15 mouse cellular contexts compared by ENCODE assay signal in the genomic region with DNA sequence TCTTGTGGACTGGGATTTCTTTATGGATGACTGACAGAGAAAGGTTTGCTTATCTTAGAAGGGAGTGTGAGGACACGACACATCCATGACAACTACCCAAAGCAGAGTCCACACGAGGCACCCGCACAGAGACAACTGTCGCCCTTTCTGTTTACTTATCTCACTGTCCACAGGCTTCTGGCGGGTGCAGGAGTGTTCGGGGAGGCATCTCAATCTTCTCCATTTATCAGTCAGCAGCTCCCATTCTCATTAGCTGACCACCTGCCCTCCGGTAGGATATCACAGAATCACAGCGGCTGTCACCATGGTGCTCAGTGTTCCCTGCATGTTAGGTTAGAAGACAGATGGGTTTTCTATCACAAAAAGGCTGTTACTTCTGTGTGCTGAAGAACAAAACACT. TPM values are rescaled to one million over a fixed set of nuclear protein-coding genes. Genes with fewer than 3 reads are reported as not detected.
DNase-seq lines count a peak whose midpoint lies in the region; ATAC-seq and TF ChIP-seq lines count a peak whose summit lies in the region.
"Had no signal": no experiment of that assay in that cellular context is flagged by ENCODE, and none has a peak within 500 bp of the region (broad histone marks: within the 10 kb centered on the region; RNA-seq: fewer than 3 reads in every experiment).

No protein-coding gene starts in this region.

- no peak for TF ChIP-seq POLR2A in heart, adult 2 months (IDR thresholded peaks at IDR 0.05; ENCODE audit: insufficient read depth, low read depth, low read length)
- no peak for TF ChIP-seq POLR2A in brain, embryonic 14.5 days (IDR thresholded peaks at IDR 0.05; ENCODE audit: borderline replicate concordance, extremely low read depth, insufficient read depth, insufficient read length, poor library complexity, severe bottlenecking)

- no peak overlapping the region for H3K4me3 ChIP-seq in heart, embryonic 11.5 days (ENCODE audit: low read depth, low read length)
- no peak overlapping the region for H3K4me3 ChIP-seq in heart, adult 2 months
- H3K4me3 ChIP-seq in hindbrain, postnatal 0 days (ENCODE audit: low read length) = no peak overlapping the region
- no peak overlapping the region for H3K4me3 ChIP-seq in liver, embryonic 14.5 days (ENCODE audit: insufficient read depth in 1 of 2, low read depth in 2 of 2, low read length in 2 of 2)
- H3K4me3 ChIP-seq: forebrain, embryonic 10.5 days; heart, embryonic 12.5 days; limb, embryonic 13.5 days had no signal

- 33% methylated on average over 8 of the region's 8 CpGs for WGBS in heart, embryonic 11.5 days (ENCODE audit: insufficient replicate concordance)
- 42% methylated on average over 8 of the region's 8 CpGs for whole genome bisulfite sequencing in heart, adult 2 months
- WGBS in hindbrain, postnatal 0 days = 59% methylated on average over 8 of the region's 8 CpGs
- 18% methylated on average over 8 of the region's 8 CpGs for WGBS in liver, embryonic 14.5 days (ENCODE audit: insufficient replicate concordance)

- DNase-seq in heart, adult 2 months = no peak
- peak; percentile 19 for DNase-seq in brain, embryonic 14.5 days (ENCODE audit: low read depth)
- DNase-seq in hindbrain, postnatal 0 days (ENCODE audit: low spot score) = peak; percentile 31
- peak in 1 of 3 experiments; percentile 9 for DNase-seq in liver, embryonic 14.5 days (ENCODE audit: low read depth in 3 of 3, low spot score in 3 of 3)
- no peak for DNase-seq in left cerebral cortex, adult 11 months (ENCODE audit: low spot score)
- no peak for DNase-seq in neural tube, embryonic 10.5 days (ENCODE audit: extremely low spot score, low spot score)
- DNase-seq: kidney, postnatal 10 days; lung, postnatal 36 days; right cerebral cortex, postnatal 4 days; thymus, postnatal 4 days had no signal

- no peak overlapping the region for H3K9ac ChIP-seq in heart, embryonic 11.5 days (ENCODE audit: low read depth, low read length)
- no peak overlapping the region for H3K9ac ChIP-seq in heart, adult 2 months (ENCODE audit: low read depth, low read length)
- H3K9ac ChIP-seq in hindbrain, postnatal 0 days (replicated peaks; ENCODE audit: low read length) = no peak overlapping the region
- no peak overlapping the region for H3K9ac ChIP-seq in liver, embryonic 14.5 days (replicated peaks)
- H3K9ac ChIP-seq: heart, embryonic 12.5 days; limb, embryonic 13.5 days had no signal

- TF ChIP-seq EP300 in heart, adult 2 months (IDR thresholded peaks at IDR 0.05; ENCODE audit: insufficient read depth, low read depth, low read length) = no peak
- TF ChIP-seq EP300 in liver, embryonic 14.5 days (IDR thresholded peaks at IDR 0.05; ENCODE audit: low read depth) = peak; percentile 48

- no peak overlapping the region for H3K4me2 ChIP-seq in heart, embryonic 11.5 days
- no peak overlapping the region for H3K4me2 ChIP-seq in hindbrain, postnatal 0 days (ENCODE audit: low read depth, low read length)
- H3K4me2 ChIP-seq in liver, embryonic 14.5 days (ENCODE audit: low read depth) = no peak overlapping the region
- H3K4me2 ChIP-seq: heart, embryonic 12.5 days; limb, embryonic 13.5 days had no signal

- no peaks in the 10 kb centered on the region for H3K79me2 ChIP-seq in heart, adult 2 months (replicated peaks; ENCODE audit: control insufficient read depth, insufficient read depth, low read length)

- no peaks in the 10 kb centered on the region for H3K4me1 ChIP-seq in heart, embryonic 11.5 days (ENCODE audit: control insufficient read depth, insufficient read depth, low read length)
- H3K4me1 ChIP-seq in heart, adult 2 months (ENCODE audit: control insufficient read depth, insufficient read depth, low read length) = no peaks in the 10 kb centered on the region
- no peaks in the 10 kb centered on the region for H3K4me1 ChIP-seq in hindbrain, postnatal 0 days (ENCODE audit: insufficient read depth, low read length)
- no peaks in the 10 kb centered on the region; a peak in 1 of 4 replicates for H3K4me1 ChIP-seq in liver, embryonic 14.5 days (replicated peaks; ENCODE audit: control insufficient read depth in 2 of 2, insufficient read depth in 2 of 2, low read length in 1 of 2)
- H3K4me1 ChIP-seq: forebrain, embryonic 10.5 days; heart, embryonic 12.5 days; limb, embryonic 13.5 days had no signal

- H3K36me3 ChIP-seq in heart, embryonic 11.5 days (ENCODE audit: control insufficient read depth, insufficient read depth, low read length) = no peaks in the 10 kb centered on the region
- no peaks in the 10 kb centered on the region for H3K36me3 ChIP-seq in heart, adult 2 months (ENCODE audit: control insufficient read depth, insufficient read depth, low read length)
- H3K36me3 ChIP-seq in hindbrain, postnatal 0 days (ENCODE audit: insufficient read depth, low read length) = no peaks in the 10 kb centered on the region
- no peaks in the 10 kb centered on the region for H3K36me3 ChIP-seq in liver, embryonic 14.5 days (replicated peaks; ENCODE audit: control insufficient read depth, insufficient read depth, low read depth)
- H3K36me3 ChIP-seq: forebrain, embryonic 10.5 days; heart, embryonic 12.5 days; limb, embryonic 13.5 days had no signal

- no peaks in the 10 kb centered on the region for H3K9me3 ChIP-seq in heart, embryonic 11.5 days (replicated peaks; ENCODE audit: control insufficient read depth, low read length)
- H3K9me3 ChIP-seq in hindbrain, postnatal 0 days (ENCODE audit: low read length) = no peaks in the 10 kb centered on the region
- no peaks in the 10 kb centered on the region for H3K9me3 ChIP-seq in liver, embryonic 14.5 days (ENCODE audit: control insufficient read depth, low read length)
- H3K9me3 ChIP-seq: forebrain, embryonic 10.5 days; heart, embryonic 12.5 days; limb, embryonic 13.5 days had no signal

- intact Hi-C loops in heart, adult 2 months (cut with DNase I) = no loop called here

- ATAC-seq in heart, embryonic 11.5 days (replicated peaks; ENCODE audit: insufficient number of reproducible peaks, low FRiP score, low TSS enrichment) = 0 out of 2 replicates have a peak, but pooled peaks have one; percentile 42
- peak; percentile 76 for ATAC-seq in hindbrain, postnatal 0 days
- peak; percentile 63 for ATAC-seq in liver, embryonic 14.5 days (ENCODE audit: insufficient read depth)
- ATAC-seq: CD4-positive, CD25-positive, alpha-beta regulatory T cell, adult 4 months had no signal

- no peak overlapping the region for H3K27ac ChIP-seq in heart, embryonic 11.5 days (ENCODE audit: low read depth, low read length)
- no peak overlapping the region for H3K27ac ChIP-seq in heart, adult 2 months
- no peak overlapping the region for H3K27ac ChIP-seq in hindbrain, postnatal 0 days
- no peak overlapping the region for H3K27ac ChIP-seq in liver, embryonic 14.5 days
- H3K27ac ChIP-seq: forebrain, embryonic 10.5 days; limb, embryonic 13.5 days had no signal

- TF ChIP-seq CTCF in heart, adult 2 months (IDR thresholded peaks at IDR 0.05) = no peak
- no peak for TF ChIP-seq CTCF in brain, embryonic 14.5 days (IDR thresholded peaks at IDR 0.05; ENCODE audit: borderline replicate concordance, extremely low read depth, insufficient read depth, insufficient read length)
- TF ChIP-seq CTCF in hindbrain, postnatal 0 days (IDR thresholded peaks at IDR 0.05; ENCODE audit: low read depth) = no peak
- TF ChIP-seq CTCF in liver, embryonic 14.5 days (IDR thresholded peaks at IDR 0.05; ENCODE audit: low read depth) = no peak

- H3K27me3 ChIP-seq in heart, embryonic 11.5 days (ENCODE audit: control insufficient read depth, insufficient read depth, low read length) = no peaks in the 10 kb centered on the region
- H3K27me3 ChIP-seq in heart, adult 2 months (ENCODE audit: control insufficient read depth, insufficient read depth, low read length) = no peaks in the 10 kb centered on the region
- H3K27me3 ChIP-seq in hindbrain, postnatal 0 days (ENCODE audit: insufficient read depth, low read length) = no peaks in the 10 kb centered on the region
- no peaks in the 10 kb centered on the region for H3K27me3 ChIP-seq in liver, embryonic 14.5 days (ENCODE audit: control insufficient read depth, insufficient read depth, low read length)
- H3K27me3 ChIP-seq: heart, embryonic 12.5 days; limb, embryonic 13.5 days had no signal

RNA-seq across cellular contexts. Expression of gene Zwint, which starts 31.1 kb away (rescaled TPM):
- 342 and 347 TPM in 2 replicates for polyA plus RNA-seq in heart, embryonic 11.5 days (2014; fragmentation: Nextera tagmentation; extraction: Ambion mirVana)
- total RNA-seq in heart, adult 2 months (2021) = 10 to 100 TPM; 41.2 to 47.6 TPM
- polyA plus RNA-seq in heart, adult 2 months (2012; rRNA removed) = 53.2 and 99.5 TPM in 2 replicates
- polyA plus RNA-seq in brain, embryonic 14.5 days (2012; rRNA removed) = 499 and 520 TPM in 2 replicates
- 760 and 789 TPM in 2 replicates for total RNA-seq in hindbrain, postnatal 0 days (2014; rRNA removed)
- polyA plus RNA-seq in hindbrain, postnatal 0 days (2015; fragmentation: Nextera tagmentation; extraction: Ambion mirVana) = 1,139 and 1,175 TPM in 2 replicates
- 83.9 and 92.6 TPM in 2 replicates for polyA plus RNA-seq in liver, embryonic 14.5 days (2012; rRNA removed)
- 150 and 152 TPM in 2 replicates for polyA plus RNA-seq in liver, embryonic 14.5 days (2014; fragmentation: Nextera tagmentation; extraction: Ambion mirVana)

Comparison
In these comparisons a context has a peak if more than half of its experiments do, and no peak if none do; other contexts are left out.
1. DNase-seq: peak in brain, embryonic 14.5 days (single experiment) and hindbrain, postnatal 0 days (single experiment); none in heart, adult 2 months (0 of 2), left cerebral cortex, adult 11 months (single experiment) and neural tube, embryonic 10.5 days (single experiment).
2. Peak in every context shown above with its lines, with median percentiles within 50 percentile points of each other: ATAC-seq.